Mouse (Mus musculus) liver, adult 2 months (tissue): ENCODE data around the gene Chit1.

Experiments used
- CTCF ChIP-seq: fragments of 200-500 bp; IDR thresholded peaks from 2 replicates; pipeline ENCODE4 v1.5.1; 2011; ENCODE audit warnings: low read depth, low read length, control low read depth
- POLR2A ChIP-seq: fragments of 200-500 bp; IDR thresholded peaks from 2 replicates; pipeline ENCODE4 v1.6.1; 2011; ENCODE audit warnings: low read length, control low read depth; ENCODE audit not compliant: insufficient read depth; ENCODE audit errors: extremely low read depth

- TF ChIP-seq CTCF (no peak), POLR2A (no peak)
Observed at GRCm38 (mm10) chr1:134113560-134113959, 2.5 kb downstream of the Chit1 start.
